Mouse (Mus musculus): ENCODE results near the gene Trmt10b. TPM values are rescaled to one million over a fixed set of nuclear protein-coding genes. Genes with fewer than 3 reads are reported as not detected.

Gene Trmt10b
- polyA plus RNA-seq, 1 experiment from 2014 or later: 21.9 TPM

DNA sequence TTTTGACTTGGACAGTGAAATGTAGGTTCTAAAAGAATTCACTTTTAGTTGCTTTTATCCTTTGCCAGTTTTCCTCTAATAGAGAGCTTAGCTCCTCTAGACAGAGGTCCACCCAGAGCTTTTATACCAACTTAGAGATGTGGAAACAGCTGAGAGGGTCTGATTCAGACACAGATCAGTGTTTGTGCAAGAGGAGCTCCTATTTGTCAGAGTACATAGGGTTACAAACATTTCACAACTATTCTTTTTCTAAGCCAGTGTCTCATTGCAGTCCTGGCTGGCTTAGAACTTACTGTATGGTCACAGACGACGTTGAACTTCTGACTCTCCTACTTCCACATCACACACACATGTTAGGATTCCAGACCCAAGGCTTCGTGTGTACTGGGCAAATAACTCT lies 59.7 kb downstream of the Trmt10b start:
- Histone ChIP-seq H3K9ac (replicated peaks) (no peak overlapping the region), H3K27me3 (no peaks in the 10 kb centered on the region), H3K4me2 (replicated peaks) (no peak overlapping the region), H3K9me3 (no peaks in the 10 kb centered on the region), H3K27ac (no peak overlapping the region), H3K4me1 (replicated peaks) (no peaks in the 10 kb centered on the region), H3K36me3 (peaks cover 20% of the 10 kb centered on the region), H3K4me3 (replicated peaks) (no peak overlapping the region)
- 92% methylated on average over 3 of the region's 3 CpGs for WGBS
- no peak for ATAC-seq

Other genes with a start within 250 kb of the Trmt10b start
- gene Fbxo10, start 212.5 kb upstream of the Trmt10b start, polyA plus RNA-seq (2015; fragmentation: Nextera tagmentation; extraction: Ambion mirVana): 14.2 and 14.5 TPM in 2 replicates
- gene Tomm5, start 189.0 kb upstream of the Trmt10b start, polyA plus RNA-seq (2015; fragmentation: Nextera tagmentation; extraction: Ambion mirVana): 153 and 154 TPM in 2 replicates
- 1.1 and 1.2 TPM in 2 replicates for gene Frmpd1, start 112.3 kb upstream of the Trmt10b start, polyA plus RNA-seq (2015; fragmentation: Nextera tagmentation; extraction: Ambion mirVana)
- gene Dcaf10, start 45.0 kb downstream of the Trmt10b start, polyA plus RNA-seq (2015; fragmentation: Nextera tagmentation; extraction: Ambion mirVana): 7.6 and 8.7 TPM in 2 replicates
- 55.0 and 61.9 TPM in 2 replicates for gene Exosc3, start 45.6 kb downstream of the Trmt10b start, polyA plus RNA-seq (2015; fragmentation: Nextera tagmentation; extraction: Ambion mirVana)
- gene Slc25a51, start 111.6 kb downstream of the Trmt10b start, polyA plus RNA-seq (2015; fragmentation: Nextera tagmentation; extraction: Ambion mirVana): 73.7 and 76.5 TPM in 2 replicates
- 2.7 and 3.6 TPM in 2 replicates for gene Shb, start 235.3 kb downstream of the Trmt10b start, polyA plus RNA-seq (2015; fragmentation: Nextera tagmentation; extraction: Ambion mirVana)